Mouse (Mus musculus) right cerebral cortex, postnatal 14 days (tissue): ENCODE data around the gene Lingo1.

Experiments
- DNase-seq: peaks from one replicate; pipeline ENCODE4 v3.0.0; 2022

The Lingo1 gene

DNA sequence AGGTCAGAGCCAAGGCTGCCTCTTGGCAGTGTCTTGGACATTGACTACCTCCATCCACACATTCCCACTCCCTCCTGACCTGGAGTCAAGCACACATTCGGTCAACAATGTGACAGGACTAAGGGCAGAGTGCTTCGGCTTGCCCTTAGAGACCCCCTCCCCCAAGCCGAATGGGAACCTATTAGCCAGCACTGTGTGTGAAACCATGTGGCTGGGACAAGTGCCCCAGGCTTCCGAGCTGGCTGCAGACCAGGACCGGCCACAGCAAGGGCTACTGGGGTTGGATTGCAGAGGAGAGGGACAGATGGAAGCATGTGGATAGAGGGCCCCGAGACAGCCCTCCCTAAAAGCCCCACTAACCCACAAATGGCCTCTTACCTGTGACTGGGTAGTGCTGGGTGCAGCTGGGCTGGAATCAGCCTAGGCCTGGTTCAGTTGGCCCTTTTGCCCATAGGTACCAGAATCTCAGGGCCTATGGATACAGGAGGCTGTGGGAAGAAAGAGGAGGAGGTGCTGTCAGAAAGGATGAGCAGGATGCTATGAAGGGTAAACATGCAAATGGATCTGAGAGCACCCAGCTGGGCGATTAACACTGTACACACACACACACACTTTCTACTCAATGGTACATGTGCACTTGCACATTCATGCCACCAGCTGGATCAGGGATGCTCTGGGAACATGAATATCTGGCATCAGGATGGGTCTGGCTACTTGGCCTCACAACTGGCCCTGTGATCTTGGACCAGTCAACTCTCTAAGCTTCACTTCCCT lies 20.9 kb downstream of the Lingo1 start:
- DNase-seq: no peak

GRCm38 (mm10) chr9:56774231-56774630 lies 22.0 kb downstream of the Lingo1 start:
- DNase-seq: peak; percentile 59

DNA sequence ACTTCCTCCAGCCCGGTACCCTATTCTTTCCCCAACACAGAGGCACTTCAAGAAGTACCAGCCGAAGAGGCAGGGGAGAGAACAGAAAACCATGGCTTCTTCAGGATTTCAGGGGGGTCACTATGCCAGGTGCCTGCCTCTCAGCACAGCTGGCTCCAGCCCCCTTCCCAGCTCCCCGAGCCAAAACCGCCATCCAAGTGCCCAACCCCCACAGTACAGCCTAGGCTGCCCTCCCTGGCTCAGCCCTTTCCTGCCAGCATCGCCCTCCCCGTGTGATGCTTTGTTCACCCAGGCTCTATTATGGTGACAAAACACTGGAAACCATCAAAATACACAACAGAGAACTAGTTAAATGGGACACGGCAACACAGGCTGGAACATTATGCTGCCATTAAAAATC lies 22.6 kb downstream of the Lingo1 start:
- no peak for DNase-seq

DNA sequence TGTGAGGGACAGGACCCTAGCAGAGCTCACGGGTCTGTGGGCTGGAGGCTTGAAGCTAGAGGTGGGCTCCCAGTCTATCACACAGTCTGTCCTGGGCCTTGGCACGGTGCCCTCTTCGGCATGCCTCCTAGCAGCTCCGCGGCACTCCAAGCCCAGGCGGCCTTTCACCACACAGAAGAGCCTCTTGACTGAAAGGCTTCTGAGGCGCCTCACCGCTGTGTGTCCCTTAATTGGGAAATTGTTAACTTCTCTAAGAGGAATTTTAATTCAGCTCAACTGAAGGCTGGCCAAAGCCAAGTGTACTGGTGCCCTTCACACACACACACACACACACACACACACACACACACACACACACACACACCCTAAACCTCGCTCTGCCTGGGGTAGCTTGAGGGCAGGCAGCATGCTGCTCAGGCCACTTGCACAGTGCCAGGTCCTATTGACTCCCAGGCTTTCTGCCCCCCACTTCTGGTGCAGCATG lies 28.6 kb downstream of the Lingo1 start:
- peak; percentile 66 for DNase-seq

DNA sequence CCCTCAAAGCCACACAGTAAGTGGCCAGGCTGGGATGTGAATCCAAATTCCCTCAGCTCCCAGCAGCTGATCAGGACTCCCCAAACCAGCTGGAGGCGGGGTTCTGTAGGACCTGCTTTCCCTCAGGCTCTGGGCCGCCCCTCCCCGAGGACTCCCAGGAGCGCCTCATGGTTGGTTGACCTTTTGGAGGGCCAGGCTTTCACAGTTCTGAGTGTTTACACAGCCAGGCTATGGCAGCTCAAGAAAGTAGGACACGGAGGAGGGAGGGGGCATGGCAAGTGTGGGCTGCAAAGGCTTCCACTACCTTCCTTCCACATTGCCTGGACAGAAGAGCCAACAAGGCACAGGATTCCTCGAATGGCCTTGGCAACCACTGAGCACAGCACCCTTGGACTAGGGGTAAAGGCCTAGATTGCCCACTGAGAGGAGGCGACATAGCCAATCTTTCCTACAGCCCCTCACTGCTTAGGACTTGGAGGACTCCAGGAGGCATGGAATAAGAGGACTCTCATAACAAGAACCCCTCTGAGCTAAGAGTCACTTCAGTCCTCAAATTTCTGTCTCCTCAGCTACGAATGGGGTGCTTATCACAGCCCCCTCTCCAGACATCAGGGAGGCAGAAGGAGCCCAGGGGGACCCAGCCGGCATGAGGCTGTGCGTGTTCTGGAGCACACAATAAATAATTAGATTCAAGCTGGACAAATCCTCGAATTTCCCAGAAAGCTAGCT lies 29.5 kb downstream of the Lingo1 start:
- no peak for DNase-seq

- no peak for DNase-seq
Observed at GRCm38 (mm10) chr9:56762106-56762562, 34.1 kb downstream of the Lingo1 start.

DNA sequence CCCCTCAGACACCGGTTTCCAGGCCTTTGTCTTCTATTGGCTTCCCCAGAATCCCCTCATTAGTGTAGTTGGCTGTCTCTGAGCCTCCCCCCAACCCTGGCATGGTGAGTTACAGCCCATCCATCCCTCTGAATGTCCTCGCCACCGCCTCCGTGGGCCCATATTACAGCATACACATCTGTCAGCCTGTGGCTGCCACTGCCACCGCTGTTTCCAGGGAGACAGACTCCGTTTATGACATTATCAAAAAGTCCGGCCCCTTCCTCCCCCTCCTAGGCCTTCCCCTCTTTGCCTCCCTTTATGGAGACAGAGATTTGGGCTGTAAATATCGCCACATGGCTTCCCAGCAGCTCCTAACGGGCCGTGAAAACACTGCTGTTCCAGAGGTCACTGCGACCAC lies 38.5 kb downstream of the Lingo1 start:
- no peak for DNase-seq

GRCm38 (mm10) chr9:56755119-56755518 lies 41.1 kb downstream of the Lingo1 start:
- DNase-seq: no peak

DNA sequence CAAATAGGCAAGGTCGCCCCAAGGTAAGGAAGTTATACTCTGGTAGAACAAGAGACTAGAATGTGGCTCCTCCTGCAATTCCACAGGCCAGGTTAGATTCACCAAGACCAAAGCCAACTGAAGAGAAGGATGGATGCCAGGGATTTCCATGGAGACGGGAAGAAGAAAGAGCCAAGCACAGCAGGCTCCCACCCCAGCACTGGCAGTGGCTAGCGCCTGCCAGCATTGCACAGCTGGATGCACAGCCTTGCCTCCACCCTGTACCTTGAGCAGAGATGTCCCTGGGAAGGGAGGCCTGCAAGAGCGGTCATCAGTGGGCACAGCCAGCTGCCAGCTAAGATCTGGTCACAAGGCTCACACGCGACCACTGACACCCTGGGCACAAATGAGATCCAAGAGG lies 42.9 kb downstream of the Lingo1 start:
- DNase-seq: no peak

DNA sequence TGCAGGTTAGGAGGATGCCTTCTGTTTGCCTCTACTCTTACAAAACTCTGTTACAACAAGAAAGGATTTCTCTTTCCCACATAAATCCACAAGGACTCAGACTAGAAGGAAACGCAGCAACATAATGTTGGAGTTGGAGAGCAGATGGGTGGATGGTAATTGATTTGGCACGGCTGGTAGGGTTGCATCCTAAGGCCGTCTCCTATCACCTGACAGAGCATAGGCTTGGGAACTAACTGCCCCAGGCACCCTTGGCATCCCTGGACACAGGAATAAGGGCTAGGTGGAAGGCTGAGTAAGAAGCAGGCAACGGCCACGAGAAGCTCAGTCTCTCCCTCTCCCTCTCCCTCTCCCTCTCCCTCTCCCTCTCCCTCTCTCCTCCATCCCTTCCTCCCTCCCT lies 48.2 kb downstream of the Lingo1 start:
- no peak for DNase-seq

DNA sequence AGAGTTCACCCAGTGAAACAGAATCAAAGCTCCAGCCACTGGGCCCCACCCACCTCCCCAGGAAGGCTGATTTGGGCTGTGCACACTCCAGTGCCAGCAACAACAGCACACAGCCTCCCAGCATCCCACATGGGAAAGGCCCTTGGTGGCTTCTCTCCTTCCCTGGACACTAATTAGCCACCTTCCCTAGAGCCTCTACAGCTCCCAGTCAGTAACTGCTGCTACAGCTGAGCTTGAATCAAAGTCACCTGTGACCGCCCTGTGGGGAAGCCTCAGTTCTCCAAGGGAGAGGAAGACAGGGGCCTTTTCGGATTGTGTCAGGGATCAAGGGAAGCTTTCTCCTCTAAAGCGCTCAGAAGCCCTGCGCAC lies 49.4 kb downstream of the Lingo1 start:
- DNase-seq: no peak

DNA sequence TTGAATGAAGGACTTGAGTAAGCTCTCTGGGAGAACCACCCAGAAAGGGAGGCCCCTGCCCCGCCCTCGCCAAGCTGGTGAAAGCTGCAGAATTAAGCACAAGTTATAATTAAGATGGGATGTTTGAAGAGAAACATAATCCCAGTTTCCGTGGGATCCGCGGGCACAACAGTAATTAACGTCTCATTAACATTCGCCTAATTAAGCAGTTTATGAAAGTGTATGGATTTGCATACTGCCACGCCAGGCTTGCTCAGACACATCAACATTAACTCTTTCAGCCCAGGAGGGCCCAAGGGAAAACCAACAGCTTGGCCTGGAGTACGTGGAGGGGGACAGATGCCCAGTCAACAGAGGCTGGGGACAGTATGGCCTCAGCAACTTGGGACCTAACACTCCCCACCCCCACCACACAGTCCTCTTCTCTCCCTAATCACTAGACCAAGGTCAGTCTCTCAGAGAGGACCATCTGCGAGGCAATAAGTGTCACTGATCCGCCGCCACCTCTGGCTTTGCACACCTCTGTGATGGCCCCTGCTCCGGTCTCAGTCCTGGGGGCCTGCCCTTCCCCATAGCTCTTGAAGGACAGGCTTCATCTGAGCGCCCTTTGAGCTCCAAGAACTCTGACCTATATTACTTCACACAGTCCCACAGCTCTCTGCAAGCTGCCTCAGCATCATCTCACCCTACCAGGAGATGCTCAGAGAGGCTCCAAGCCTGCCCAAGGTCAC lies 49.9 kb downstream of the Lingo1 start:
- DNase-seq: peak; percentile 39

DNA sequence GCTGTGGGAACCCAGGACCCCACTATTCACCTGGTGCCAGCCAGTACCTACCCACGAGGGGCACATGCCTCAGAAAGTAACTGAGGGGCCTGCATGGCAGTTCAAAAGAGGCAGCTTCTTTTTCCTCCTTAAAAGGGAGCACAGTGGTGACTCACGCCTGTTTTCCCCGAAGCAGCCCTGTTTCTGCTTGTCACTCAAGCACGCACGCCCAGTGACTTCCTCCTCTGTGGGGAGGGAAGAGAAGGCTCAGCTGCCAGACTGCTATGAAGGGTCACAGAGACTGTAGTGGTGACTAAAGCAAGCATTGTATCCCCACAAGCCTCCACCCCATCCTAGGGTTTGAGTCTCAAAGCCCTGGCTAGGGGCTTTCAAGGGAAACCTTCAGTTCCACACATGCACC lies 51.9 kb downstream of the Lingo1 start:
- DNase-seq: no peak

GRCm38 (mm10) chr9:56739181-56739737 lies 57.0 kb downstream of the Lingo1 start:
- DNase-seq: no peak

DNA sequence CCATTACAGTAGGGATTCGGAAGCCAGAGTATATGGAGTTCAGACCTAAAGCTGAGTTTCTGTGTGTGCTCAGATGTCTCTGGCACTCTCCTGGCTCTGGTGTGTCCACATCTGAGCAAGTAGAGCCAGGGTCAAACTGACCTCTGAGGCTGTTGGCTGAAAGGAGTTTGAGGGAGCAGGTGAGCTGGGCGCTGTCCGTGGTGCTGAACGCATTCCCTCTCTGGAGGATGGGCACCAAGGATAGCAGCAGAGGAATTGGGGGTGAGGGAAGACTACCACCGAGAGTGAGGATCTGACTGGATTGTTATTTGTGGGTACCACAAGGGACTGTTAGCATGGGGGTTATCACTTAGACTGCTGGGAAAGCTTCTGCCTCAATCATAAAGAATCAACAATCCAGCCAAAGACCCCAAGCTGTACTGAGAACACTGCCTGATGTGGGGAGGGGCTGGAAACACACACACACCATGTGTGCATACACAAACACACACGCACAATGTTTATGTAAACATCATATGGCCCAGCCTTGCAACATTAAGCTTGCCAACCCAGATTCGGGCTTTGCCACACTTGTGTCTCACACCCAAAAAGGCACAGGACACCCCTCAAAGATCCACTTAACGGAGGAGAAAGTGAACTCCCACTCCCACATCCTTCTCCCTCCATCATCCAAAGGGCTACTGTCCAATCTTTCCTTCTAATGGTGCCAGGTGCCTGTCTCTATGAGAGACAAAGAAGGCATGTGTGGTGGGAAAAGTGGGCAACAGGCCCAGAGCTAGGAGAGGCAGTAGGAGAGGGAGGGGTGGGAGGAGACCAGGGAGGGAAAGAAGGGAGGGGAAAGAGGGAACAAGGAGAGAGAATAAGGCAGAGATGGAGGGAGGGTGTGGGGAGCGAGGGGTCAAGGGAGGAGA lies 57.8 kb downstream of the Lingo1 start:
- DNase-seq: peak; percentile 64

GRCm38 (mm10) chr9:56734398-56734797 lies 61.9 kb downstream of the Lingo1 start:
- DNase-seq: peak; percentile 58

- DNase-seq: no peak
Observed at GRCm38 (mm10) chr9:56730997-56731396, 65.3 kb downstream of the Lingo1 start.

- DNase-seq: no peak
Observed at GRCm38 (mm10) chr9:56729145-56729544, 67.1 kb downstream of the Lingo1 start.

DNA sequence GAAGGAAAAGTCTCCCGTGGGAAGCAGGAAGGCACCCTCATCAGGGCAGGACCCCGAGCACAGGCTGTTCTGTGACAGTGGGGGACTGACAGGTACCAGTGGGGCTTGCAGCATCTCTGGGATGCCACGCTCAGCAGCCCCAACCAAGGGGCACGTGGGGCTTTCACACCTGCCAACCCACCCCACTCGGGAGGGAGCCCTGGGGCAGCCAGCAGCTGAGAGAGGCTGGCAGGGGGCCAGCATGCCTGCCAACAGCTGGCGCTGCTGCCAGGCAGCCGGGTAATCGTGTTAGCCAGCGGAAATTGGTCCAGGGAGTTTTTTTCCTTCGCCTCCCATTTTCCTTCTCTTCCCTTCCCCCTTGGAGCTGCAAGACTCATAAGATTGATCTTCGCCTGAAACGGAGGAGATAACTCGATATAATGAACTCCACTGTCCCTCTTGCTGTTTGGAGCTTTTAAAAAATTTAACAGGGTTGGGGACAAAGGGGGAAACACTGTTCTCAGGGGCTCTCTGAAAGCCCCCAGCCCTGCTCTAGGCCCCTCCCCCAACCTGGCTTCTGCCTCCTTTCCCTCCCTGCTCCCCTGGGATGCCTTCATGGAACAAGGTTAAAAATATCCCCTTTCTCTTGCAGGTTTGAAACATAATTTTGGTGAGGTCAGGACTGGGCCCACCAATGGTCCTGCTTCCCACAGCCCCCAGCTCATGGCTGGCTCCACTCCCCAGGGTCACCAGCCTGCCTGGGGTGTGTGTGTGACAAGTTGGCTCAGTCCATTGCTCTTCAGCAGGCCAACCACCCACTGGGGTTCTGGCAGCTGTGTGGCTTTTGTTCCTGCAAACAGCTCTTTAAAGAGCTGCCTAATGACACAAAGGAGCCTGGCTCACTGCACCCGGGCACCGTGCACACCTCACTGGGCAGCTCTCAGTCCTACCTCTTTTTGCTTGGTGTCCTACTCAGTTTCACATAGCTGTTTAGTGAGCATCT lies 68.3 kb downstream of the Lingo1 start:
- peak; percentile 73 for DNase-seq

- DNase-seq: peak; percentile 76
Observed at GRCm38 (mm10) chr9:56725814-56726213, 70.5 kb downstream of the Lingo1 start.
